Mouse (Mus musculus): Measurements from ENCODE around the gene Ccdc124. TPM values are rescaled to one million over a fixed set of nuclear protein-coding genes. Genes with fewer than 3 reads are reported as not detected.
A peak's percentile ranks its signal among the peaks of the same experiment; 100 is the strongest.

Gene Ccdc124
- polyA plus RNA-seq, 1 experiment from 2014 or later: 113 TPM

GRCm38 (mm10) chr8:70894385-70894720, 20.6 kb upstream of the Ccdc124 start:
- Histone ChIP-seq H3K9ac (no peak overlapping the region), H3K36me3 (peaks cover 33% of the 10 kb centered on the region), H3K4me2 (replicated peaks) (no peak overlapping the region), H3K4me1 (peaks cover 43% of the 10 kb centered on the region), H3K9me3 (peaks cover 3% of the 10 kb centered on the region; the same call in 1 of the 2 replicates), H3K27ac (no peak overlapping the region), H3K4me3 (no peak overlapping the region), H3K27me3 (peaks cover 58% of the 10 kb centered on the region)
- 67% methylated on average over 2 of the region's 2 CpGs for WGBS
- ATAC-seq (ENCODE audit: low FRiP score, low read depth): no peak

GRCm38 (mm10) chr8:70893656-70894384, 20.1 kb upstream of the Ccdc124 start:
- Histone ChIP-seq H3K9me3 (peaks cover 3% of the 10 kb centered on the region; the same call in 1 of the 2 replicates), H3K9ac (no peak overlapping the region), H3K4me2 (replicated peaks) (no peak overlapping the region), H3K27me3 (peaks cover 63% of the 10 kb centered on the region), H3K36me3 (peaks cover 33% of the 10 kb centered on the region), H3K27ac (no peak overlapping the region), H3K4me1 (peaks cover 41% of the 10 kb centered on the region), H3K4me3 (no peak overlapping the region)
- ATAC-seq (ENCODE audit: low FRiP score, low read depth): 0 out of 2 replicates have a peak, but pooled peaks have one; percentile 12
- 25% methylated on average over 12 of the region's 12 CpGs for WGBS

- H3K9ac ChIP-seq: peak overlapping the region; percentile 62
- peaks cover 67% of the 10 kb centered on the region for H3K27me3 ChIP-seq
- peaks cover 33% of the 10 kb centered on the region for H3K36me3 ChIP-seq
- H3K9me3 ChIP-seq: peaks cover 3% of the 10 kb centered on the region; the same call in 1 of the 2 replicates
- ATAC-seq (ENCODE audit: low FRiP score, low read depth): no peak
- H3K27ac ChIP-seq: no peak overlapping the region
- H3K4me2 ChIP-seq (replicated peaks): peak overlapping the region; percentile 66
- WGBS: 26% methylated on average over 20 of the region's 20 CpGs
- peak overlapping the region; percentile 40 for H3K4me3 ChIP-seq
- H3K4me1 ChIP-seq: peaks cover 34% of the 10 kb centered on the region
Measured at GRCm38 (mm10) chr8:70892896-70893655, 19.3 kb upstream of the Ccdc124 start.

- 1% methylated on average over 80 of the region's 80 CpGs for WGBS
- H3K9ac ChIP-seq: peak within 1 kb of the TSS; percentile 62
- peaks cover 67% of the 10 kb centered on the region for H3K27me3 ChIP-seq
Measured at GRCm38 (mm10) chr8:70892022-70892895, 18.5 kb upstream of the Ccdc124 start, which contains the start of gene Slc5a5. Slc5a5 (minus strand) TSS chr8:70892757.

GRCm38 (mm10) chr8:70891356-70891755, 17.6 kb upstream of the Ccdc124 start:
- Histone ChIP-seq H3K36me3 (peaks cover 31% of the 10 kb centered on the region), H3K9me3 (peaks cover 6% of the 10 kb centered on the region; the same call in 1 of the 2 replicates), H3K4me2 (replicated peaks) (no peak overlapping the region; the same call in 1 of the 2 replicates), H3K4me3 (0 out of 2 replicates have a peak overlapping the region, but pooled peaks have one; percentile 10), H3K4me1 (peaks cover 31% of the 10 kb centered on the region), H3K27ac (no peak overlapping the region), H3K27me3 (peaks cover 67% of the 10 kb centered on the region), H3K9ac (no peak overlapping the region)
- WGBS: 2% methylated on average over 21 of the region's 21 CpGs
- no peak for ATAC-seq (ENCODE audit: low FRiP score, low read depth)

More at GRCm38 (mm10) chr8:70892022-70892895, 18.5 kb upstream of the Ccdc124 start, which contains the start of gene Slc5a5:
- no peak within 1 kb of the TSS for H3K27ac ChIP-seq
- H3K4me2 ChIP-seq (replicated peaks): peak within 1 kb of the TSS; percentile 66
- peaks cover 33% of the 10 kb centered on the region for H3K4me1 ChIP-seq
- no peak for ATAC-seq (ENCODE audit: low FRiP score, low read depth)
- H3K4me3 ChIP-seq: peak within 1 kb of the TSS; percentile 40
- H3K36me3 ChIP-seq: peaks cover 33% of the 10 kb centered on the region
- peaks cover 3% of the 10 kb centered on the region; the same call in 1 of the 2 replicates for H3K9me3 ChIP-seq

GRCm38 (mm10) chr8:70890656-70891055, 16.9 kb upstream of the Ccdc124 start:
- H3K27me3 ChIP-seq: peaks cover 72% of the 10 kb centered on the region
- H3K9ac ChIP-seq: no peak overlapping the region
- peaks cover 24% of the 10 kb centered on the region for H3K4me1 ChIP-seq
- no peak overlapping the region for H3K4me2 ChIP-seq (replicated peaks)
- ATAC-seq (ENCODE audit: low FRiP score, low read depth): no peak
- H3K27ac ChIP-seq: no peak overlapping the region
- H3K9me3 ChIP-seq: peaks cover 8% of the 10 kb centered on the region; the same call in 1 of the 2 replicates
- H3K36me3 ChIP-seq: peaks cover 26% of the 10 kb centered on the region
- WGBS: 93% methylated on average over 5 of the region's 5 CpGs
- H3K4me3 ChIP-seq: no peak overlapping the region

- Histone ChIP-seq H3K9ac (no peak overlapping the region), H3K4me1 (peaks cover 12% of the 10 kb centered on the region), H3K27ac (no peak overlapping the region), H3K4me3 (no peak overlapping the region), H3K9me3 (peaks cover 8% of the 10 kb centered on the region; the same call in 1 of the 2 replicates), H3K27me3 (peaks cover 47% of the 10 kb centered on the region), H3K36me3 (no peaks in the 10 kb centered on the region), H3K4me2 (replicated peaks) (no peak overlapping the region)
- 4% methylated on average over 17 of the region's 18 CpGs for WGBS
- ATAC-seq (ENCODE audit: low FRiP score, low read depth): no peak
Measured at GRCm38 (mm10) chr8:70887669-70888068, 13.9 kb upstream of the Ccdc124 start.

- peaks cover 27% of the 10 kb centered on the region for H3K27me3 ChIP-seq
- H3K36me3 ChIP-seq: no peaks in the 10 kb centered on the region
- H3K9me3 ChIP-seq: peaks cover 6% of the 10 kb centered on the region; the same call in 1 of the 2 replicates
- no peak for ATAC-seq (ENCODE audit: low FRiP score, low read depth)
- H3K4me3 ChIP-seq: no peak overlapping the region
- no peak overlapping the region for H3K9ac ChIP-seq
- H3K4me2 ChIP-seq (replicated peaks): no peak overlapping the region
- no peak overlapping the region for H3K27ac ChIP-seq
- WGBS: 10% methylated on average over 12 of the region's 12 CpGs
- H3K4me1 ChIP-seq: peaks cover 4% of the 10 kb centered on the region
Measured at GRCm38 (mm10) chr8:70885612-70886011, 11.9 kb upstream of the Ccdc124 start.

GRCm38 (mm10) chr8:70884683-70885082, 10.9 kb upstream of the Ccdc124 start:
- peaks cover 17% of the 10 kb centered on the region for H3K27me3 ChIP-seq
- H3K27ac ChIP-seq: no peak overlapping the region
- no peaks in the 10 kb centered on the region for H3K36me3 ChIP-seq
- H3K4me2 ChIP-seq (replicated peaks): no peak overlapping the region
- H3K9ac ChIP-seq: no peak overlapping the region
- no peak for ATAC-seq (ENCODE audit: low FRiP score, low read depth)
- 87% methylated on average over 10 of the region's 10 CpGs for WGBS
- H3K4me3 ChIP-seq: no peak overlapping the region
- H3K9me3 ChIP-seq: peaks cover 5% of the 10 kb centered on the region; the same call in 1 of the 2 replicates
- H3K4me1 ChIP-seq: peaks cover 14% of the 10 kb centered on the region

GRCm38 (mm10) chr8:70884186-70884585, 10.5 kb upstream of the Ccdc124 start:
- Histone ChIP-seq H3K27ac (no peak overlapping the region), H3K27me3 (peaks cover 12% of the 10 kb centered on the region), H3K4me3 (no peak overlapping the region), H3K9ac (no peak overlapping the region), H3K9me3 (peaks cover 5% of the 10 kb centered on the region; the same call in 1 of the 2 replicates), H3K36me3 (no peaks in the 10 kb centered on the region), H3K4me1 (peaks cover 16% of the 10 kb centered on the region), H3K4me2 (replicated peaks) (no peak overlapping the region)
- 83% methylated on average over 4 of the region's 4 CpGs for WGBS
- ATAC-seq (ENCODE audit: low FRiP score, low read depth): no peak

- Histone ChIP-seq H3K4me2 (replicated peaks) (peak overlapping the region; percentile 25), H3K36me3 (no peaks in the 10 kb centered on the region), H3K27ac (no peak overlapping the region; the same call in 1 of the 2 replicates), H3K9ac (peak overlapping the region; percentile 43; the same call in 1 of the 2 replicates), H3K4me1 (peaks cover 16% of the 10 kb centered on the region), H3K27me3 (no peaks in the 10 kb centered on the region; the same call in 1 of the 2 replicates), H3K4me3 (no peak overlapping the region), H3K9me3 (no peaks in the 10 kb centered on the region)
- 21% methylated on average over 11 of the region's 11 CpGs for whole genome bisulfite sequencing
- ATAC-seq (ENCODE audit: low FRiP score, low read depth): no peak; the same call in 1 of the 2 replicates
Measured at GRCm38 (mm10) chr8:70880546-70880945, 6.8 kb upstream of the Ccdc124 start.
